Mouse (Mus musculus): ENCODE results near the gene Wdfy2.

- TF ChIP-seq CTCF (IDR thresholded peaks at IDR 0.05) (no peak), POLR2A (IDR thresholded peaks at IDR 0.05; ENCODE audit: insufficient read depth, low read depth, low read length) (no peak), EP300 (IDR thresholded peaks at IDR 0.05; ENCODE audit: insufficient read depth, low read depth, low read length) (no peak)
These were observed 128.5 kb downstream of the Wdfy2 start for GRCm38 (mm10) chr14:62965811-62966520.
